Mouse (Mus musculus): ENCODE results near the gene Bsx. TPM values are rescaled to one million over a fixed set of nuclear protein-coding genes. Genes with fewer than 3 reads are reported as not detected.

Bsx gene
- polyA plus RNA-seq (2012) = not detected in 2 replicates

DNA sequence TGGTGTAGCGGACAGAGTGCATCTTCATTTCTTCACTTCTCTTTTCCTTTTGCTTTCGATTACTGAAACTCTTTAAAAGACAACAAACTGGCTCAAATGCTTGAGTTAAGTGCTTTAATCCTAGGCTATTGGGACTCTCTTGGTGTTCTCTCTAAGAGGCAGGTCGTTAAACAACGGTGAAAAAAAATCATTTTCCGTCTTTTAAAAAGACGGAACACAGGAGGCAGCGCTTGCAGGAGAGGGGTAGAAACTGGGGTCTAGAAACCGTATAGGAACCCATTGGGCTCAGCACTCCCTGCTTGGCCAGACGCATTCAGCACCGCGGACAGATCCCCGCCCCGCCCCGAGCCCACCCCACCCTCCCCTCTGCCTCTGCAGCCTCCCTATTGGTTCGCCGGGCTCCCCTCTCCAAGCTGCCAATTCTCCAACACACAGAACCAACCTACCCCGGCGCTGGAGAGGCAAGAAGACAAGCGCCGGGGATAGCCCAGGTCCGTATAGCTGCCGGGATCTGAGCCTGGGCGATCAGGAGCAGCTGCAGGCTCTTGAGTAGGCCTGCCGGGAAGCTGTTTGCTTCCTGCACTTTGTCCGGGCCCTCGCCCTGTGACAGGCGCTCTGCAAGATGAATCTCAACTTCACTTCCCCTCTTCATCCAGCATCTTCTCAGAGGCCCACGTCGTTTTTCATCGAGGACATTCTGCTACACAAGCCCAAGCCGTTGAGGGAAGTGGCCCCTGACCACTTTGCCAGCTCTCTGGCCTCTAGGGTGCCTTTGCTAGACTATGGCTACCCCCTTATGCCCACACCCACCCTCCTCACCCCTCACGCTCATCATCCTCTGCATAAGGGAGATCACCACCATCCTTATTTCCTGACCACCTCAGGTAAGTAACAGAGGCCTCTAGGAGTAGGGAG, at the start of gene Bsx:
Bsx (plus strand) TSS at position 572 of the 915 bp plus-strand sequence.
- TF ChIP-seq GATA1 (IDR thresholded peaks at IDR 0.05; ENCODE audit: low read length) = no peak

DNA sequence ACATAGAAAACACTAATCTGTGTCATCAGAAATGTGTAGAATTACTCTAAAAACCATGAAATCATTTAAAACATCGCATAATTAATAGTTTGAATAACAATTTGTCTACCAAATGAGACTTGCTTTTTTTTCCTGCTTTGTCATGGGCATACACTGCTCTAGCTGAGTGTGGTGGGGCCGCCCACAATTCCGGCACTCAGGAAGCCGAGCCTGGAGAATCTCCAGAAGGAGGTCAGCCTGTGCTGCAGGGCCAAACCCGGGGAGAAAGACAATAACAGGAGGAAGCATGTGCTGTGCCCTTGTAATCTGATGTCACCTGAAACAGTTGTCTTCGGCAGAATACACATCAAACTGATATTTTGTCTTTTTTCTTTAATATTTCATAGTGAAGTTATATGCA, 48.3 kb upstream of the Bsx start:
- no peak for TF ChIP-seq GATA1 (IDR thresholded peaks at IDR 0.05; ENCODE audit: low read length)

DNA sequence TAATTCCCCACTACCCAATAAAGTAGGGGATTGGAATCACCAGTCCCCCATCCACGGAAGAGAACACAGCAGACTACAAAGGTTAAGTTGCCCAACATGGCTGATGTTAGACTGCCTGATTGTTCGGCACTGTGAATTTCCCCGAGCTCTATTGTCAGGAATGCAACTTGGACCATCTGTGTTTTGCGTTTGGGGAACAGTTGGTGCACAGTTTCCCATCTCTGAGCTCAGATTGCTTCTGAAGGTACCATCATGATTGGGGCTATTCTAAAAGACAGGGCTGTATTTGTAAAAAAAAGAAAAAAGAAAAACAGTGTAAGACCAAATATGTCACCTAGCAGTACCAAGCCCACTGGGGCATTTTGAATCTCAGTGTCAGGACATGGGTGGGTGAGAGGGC, 46.6 kb upstream of the Bsx start:
- no peak for TF ChIP-seq GATA1 (IDR thresholded peaks at IDR 0.05; ENCODE audit: low read length)

DNA sequence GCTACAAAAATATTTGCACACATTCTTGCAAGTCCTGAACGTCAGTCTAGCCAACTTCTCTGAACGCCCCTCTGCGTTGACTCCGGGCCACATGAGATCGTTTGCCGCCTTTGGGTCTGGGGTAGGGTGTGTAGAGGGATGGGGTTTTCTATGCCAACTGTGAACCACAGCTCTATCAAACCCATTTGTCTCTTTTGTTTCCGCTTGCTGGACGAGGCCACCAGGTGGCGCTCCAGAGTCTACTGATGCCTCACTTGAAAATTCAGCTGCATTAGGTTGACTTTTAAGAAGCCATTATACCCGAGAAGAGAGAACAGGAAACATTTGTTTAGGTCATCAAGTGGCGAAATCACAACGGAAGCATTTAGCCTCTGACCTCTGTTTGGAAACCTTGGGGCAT, 39.4 kb upstream of the Bsx start:
- TF ChIP-seq GATA1 (IDR thresholded peaks at IDR 0.05; ENCODE audit: low read length) = no peak

DNA sequence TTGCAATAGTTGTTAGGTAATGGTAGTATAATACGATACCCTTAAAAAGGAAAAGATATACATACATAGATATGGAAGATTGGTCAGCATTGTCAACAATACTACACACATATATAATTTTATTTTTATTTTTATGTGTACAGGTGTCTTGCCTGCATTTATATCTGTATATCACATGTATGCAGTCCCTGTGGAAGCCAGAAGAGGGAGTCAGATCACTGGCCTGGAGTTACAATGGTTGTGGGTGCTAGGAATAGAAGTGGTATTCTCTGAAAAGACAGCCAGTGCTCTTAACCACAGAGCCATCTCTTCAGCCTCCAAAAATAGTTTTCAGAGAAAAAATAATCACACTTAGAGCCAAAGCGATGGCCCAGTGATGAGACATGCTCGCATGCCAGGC, 37.2 kb upstream of the Bsx start:
- TF ChIP-seq GATA1 (IDR thresholded peaks at IDR 0.05; ENCODE audit: low read length) = no peak

DNA sequence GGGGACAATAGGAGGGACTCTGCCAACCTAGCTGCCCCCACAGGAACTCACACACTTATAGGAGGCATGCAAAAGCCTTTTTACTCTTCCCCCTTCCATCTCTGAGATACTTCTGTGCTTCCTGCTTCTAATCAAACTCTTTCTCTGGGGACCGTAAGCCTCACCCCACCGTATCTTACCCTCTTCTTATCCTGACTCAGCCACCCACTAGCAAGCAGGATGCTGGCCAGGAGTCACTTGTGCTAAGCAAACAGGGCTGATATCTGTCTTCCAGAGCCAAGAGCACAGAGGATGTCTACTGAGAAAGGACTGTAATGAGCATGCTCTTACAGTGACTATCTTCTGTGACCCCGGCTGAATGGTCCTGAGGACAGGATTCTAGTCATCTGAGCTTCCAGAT, 34.3 kb upstream of the Bsx start:
- TF ChIP-seq GATA1 (IDR thresholded peaks at IDR 0.05; ENCODE audit: low read length) = no peak

DNA sequence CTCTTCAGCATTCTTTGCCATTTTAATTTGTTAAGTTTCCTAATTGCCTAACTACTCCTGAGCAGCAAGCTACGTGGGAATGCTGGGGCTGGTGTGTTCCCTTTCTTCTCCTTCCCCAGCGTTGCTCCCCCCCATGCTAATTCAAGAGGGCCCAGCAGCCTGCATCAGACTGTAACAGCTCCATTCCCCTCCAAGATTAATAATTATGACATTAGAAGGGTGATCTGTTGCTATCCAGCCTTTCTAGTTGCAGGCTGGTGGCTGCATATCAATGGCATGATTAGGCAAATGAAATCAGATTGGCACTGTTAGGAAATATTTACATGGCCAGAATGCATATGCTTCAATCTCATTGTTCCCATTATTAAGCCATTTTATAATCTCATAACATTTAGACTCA, 22.4 kb upstream of the Bsx start:
- no peak for TF ChIP-seq GATA1 (IDR thresholded peaks at IDR 0.05; ENCODE audit: low read length)

DNA sequence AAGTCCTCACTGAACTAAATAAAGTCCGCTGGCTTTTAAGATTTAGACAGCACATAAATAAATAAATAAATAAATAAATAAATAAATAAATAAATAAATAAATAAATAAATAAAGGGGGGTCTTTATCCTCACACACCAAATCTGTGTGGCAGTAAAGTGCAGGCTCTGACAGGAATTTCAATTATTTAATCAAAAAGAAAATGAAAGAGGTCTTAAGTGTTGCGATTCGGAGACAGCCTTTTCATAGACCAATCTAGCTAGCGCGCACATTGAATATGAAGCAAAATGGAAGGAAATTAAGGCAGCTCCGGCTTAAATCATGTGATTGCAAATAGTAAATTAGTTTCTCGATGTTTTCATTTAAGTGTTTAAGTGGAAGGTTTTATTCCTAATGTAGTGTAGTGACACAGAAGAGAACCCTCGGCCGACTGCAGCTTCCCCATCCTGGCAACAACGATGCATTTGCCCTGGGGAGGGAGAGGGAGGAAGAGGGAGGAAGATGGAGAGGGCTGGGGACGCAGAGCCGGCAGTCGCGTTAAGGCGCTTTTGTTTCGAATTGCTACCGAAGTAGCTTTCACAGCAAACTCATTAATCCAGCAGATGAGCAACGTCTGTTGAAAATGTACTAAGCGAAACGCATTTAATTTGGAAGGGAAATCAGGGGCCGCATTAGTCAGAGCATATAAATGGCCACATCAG, 15.3 kb upstream of the Bsx start:
- TF ChIP-seq GATA1 (IDR thresholded peaks at IDR 0.05; ENCODE audit: low read length) = no peak

DNA sequence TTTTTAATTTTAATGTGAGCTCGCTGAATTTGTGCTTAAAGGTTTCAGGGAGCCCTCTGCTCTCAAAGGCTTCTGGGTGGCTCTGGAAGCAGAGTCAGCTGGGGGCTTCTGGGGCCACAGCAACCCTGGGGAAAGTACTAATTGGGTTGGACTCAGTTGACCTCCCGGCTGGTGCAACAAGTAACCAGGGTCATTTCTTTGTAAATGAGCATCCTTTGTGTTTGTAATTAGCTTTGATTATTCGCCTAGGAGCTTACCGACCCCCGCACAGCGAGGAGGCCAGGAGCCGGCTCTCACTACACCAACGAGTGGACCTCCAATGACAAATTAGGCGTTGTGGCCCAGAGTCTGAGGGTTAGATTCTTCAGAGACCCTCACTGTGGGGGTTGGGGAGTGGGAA, 14.7 kb upstream of the Bsx start:
- TF ChIP-seq GATA1 (IDR thresholded peaks at IDR 0.05; ENCODE audit: low read length) = no peak

DNA sequence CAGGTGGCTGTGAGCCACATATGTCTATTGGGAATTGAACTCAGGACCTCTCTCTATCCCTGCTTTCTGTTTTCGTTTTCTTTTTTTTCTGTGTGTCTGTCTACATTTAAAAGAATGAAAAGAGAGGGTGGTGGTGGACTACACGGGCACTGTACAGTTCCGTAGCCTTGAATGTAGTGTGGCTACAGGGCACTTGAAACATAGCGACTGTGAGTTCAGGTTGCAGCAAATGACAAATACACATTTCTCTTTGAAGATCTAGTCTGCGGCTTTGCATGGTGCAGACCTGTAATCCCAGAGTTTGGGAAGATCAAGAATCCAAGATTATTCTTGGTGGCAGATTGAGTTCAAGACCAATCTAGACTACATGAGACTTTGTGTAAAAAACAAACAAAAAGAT, 3.6 kb upstream of the Bsx start:
- no peak for TF ChIP-seq GATA1 (IDR thresholded peaks at IDR 0.05; ENCODE audit: low read length)

DNA sequence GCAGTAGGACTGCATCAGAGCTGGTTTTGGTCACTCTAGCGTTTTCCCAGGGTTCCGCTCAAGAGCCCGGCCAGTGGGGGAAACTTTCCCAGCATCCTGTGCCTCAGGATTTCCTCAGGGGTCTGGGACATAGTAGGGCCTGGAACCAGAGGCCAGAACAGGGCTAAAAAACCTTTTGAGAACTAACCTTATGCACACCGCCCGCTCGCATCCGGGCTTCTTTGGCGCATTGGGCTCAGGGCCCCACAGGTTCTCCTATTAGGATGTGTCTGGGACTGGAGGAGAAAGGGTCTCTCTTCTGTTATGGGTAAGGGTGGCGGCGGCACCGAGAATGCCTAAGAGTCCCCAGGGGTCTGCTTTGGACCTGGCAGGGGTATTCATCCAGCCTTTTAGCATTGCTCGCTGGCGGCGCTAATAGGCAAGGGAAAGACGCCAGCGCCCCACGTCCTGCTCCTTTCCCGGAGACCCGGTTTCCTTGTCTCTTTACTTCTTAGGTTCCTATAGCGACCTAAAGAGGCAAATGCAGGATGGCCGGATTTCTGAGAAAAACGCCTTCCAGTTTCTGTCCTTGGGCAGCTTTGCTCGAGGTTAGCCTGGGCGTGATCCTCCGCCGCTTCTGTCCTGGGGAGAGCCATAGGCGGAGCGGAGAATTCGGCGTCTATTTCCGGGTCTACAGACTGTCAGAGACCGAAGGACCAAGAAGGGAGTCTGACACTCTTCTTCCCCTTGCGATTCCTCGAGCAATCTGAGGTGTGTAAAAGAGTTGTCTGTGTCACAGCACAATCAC, 2.4 kb upstream of the Bsx start:
- TF ChIP-seq GATA1 (IDR thresholded peaks at IDR 0.05; ENCODE audit: low read length) = no peak

DNA sequence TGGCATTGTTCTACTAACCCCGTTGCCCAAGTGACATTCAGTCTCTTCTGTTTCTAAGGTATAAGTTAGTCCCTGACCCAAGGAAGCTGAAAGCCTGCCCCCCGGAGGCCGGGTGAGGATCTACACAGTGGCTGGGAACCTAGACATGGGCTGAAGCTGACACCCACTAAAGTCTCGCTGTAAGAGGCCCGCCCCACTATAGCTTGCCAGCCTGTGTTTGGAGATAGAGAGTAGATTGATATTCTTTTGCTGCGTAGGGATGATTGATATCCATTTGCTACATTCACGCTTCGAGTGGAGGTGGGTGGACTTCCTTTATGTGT, 1.8 kb upstream of the Bsx start:
- TF ChIP-seq GATA1 (IDR thresholded peaks at IDR 0.05; ENCODE audit: low read length) = no peak

DNA sequence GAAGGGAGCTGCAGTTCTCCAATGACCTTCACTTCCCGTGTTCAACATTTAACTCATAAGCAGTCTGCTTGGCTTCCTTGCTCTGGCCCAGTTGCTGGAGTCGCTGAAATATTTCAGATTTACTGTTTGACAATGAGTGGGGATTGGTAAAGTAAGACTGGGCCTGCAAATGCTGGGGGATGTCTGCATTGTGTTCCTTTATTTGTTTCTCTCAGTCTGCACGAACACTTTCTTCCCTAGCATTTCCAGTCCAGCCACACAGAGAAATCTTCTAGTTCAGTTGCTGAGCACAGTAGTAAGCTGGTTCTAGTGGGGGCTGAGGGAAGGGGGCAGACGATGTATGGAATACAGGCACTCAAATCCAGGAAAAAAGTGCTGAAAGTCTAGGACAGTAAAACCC, 1.0 kb downstream of the Bsx start:
- TF ChIP-seq GATA1 (IDR thresholded peaks at IDR 0.05; ENCODE audit: low read length) = no peak

DNA sequence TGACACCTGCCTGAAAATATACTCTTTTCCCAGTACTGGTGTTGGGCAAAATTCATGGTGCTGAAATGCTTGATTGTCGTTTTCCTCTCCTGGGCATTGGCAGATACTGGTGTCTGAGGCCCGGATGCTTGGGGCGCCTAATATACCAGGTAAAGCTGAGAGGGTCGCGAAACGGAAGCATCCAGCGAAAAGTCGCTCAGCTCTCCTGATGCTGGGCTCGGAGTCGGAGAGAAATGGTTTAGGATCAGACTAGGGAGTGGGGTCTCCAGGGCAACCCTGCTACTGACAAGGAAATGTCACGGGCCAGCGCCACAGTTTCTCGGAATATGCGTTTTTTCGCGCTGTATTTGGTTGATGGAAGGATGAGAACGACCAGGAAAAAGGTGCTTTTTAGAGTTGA, 1.5 kb downstream of the Bsx start:
- no peak for TF ChIP-seq GATA1 (IDR thresholded peaks at IDR 0.05; ENCODE audit: low read length)

DNA sequence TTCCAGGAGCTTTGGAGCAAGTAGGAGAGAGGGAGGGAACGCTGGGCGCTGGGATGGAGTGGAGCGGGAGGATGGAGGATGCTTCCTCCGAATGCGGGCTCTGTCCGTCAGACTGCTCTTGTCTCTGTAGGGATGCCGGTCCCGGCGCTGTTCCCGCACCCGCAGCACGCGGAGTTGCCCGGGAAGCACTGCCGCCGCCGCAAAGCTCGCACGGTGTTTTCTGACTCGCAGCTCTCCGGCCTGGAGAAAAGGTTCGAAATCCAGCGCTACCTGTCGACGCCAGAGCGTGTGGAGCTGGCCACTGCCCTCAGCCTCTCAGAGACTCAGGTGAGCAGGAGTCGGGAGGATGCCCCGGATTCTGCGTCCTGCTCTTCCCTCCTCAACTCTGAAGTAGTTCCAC, 2.2 kb downstream of the Bsx start:
- no peak for TF ChIP-seq GATA1 (IDR thresholded peaks at IDR 0.05; ENCODE audit: low read length)

DNA sequence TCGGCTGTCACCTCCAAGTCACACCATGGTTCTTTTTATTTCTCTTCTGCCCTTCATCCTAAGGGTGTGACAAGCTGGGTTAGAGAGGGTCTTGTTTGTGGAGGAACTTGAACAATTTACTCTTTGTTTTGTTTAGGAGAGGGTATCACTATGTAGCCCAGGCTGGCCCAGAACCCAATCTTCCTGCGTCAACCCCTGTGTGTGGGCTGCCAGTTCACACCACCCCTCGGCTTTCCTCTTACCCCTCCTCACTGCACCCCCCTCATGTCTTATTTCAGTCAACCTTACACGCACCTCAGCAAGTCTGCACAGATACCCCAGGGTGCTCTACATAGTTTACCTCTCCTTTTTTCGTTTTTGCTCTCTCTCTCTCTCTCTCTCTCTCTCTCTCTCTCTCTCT, 2.8 kb downstream of the Bsx start:
- no peak for TF ChIP-seq GATA1 (IDR thresholded peaks at IDR 0.05; ENCODE audit: low read length)

Measured in G1E-ER4 (cell line).